Comparison of ENCODE assay signal across 15 mouse cellular contexts in the genomic region with DNA sequence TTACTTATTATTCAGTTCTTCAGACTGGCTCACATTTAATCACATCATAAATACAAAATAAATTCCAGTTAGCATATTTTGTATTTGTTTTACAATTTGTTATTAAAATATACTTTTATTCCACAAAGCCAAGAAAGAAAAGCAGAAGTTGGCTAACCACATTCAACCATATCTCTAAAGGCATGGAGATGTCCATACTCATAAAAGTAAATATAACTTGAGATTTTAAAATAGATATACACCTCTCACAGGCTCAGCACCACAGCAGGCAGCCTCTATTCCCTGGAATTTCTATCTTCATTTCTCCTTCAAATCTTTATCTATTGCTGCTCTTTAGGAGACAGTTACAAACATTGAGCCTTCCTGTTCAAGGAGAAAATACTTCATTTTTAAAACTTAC.
"Had no signal": no experiment of that assay in that cellular context is flagged by ENCODE, and none has a peak within 500 bp of the region (broad histone marks: within the 10 kb centered on the region; RNA-seq: fewer than 3 reads in every experiment).

No protein-coding gene starts in this region.

- H3K9me3 ChIP-seq: neural tube, embryonic 15.5 days; stomach, embryonic 15.5 days had no signal

- H3K27me3 ChIP-seq: neural tube, embryonic 15.5 days; stomach, embryonic 15.5 days had no signal

- H3K27ac ChIP-seq: neural tube, embryonic 15.5 days; stomach, embryonic 15.5 days; stomach, postnatal 0 days had no signal

- H3K36me3 ChIP-seq: neural tube, embryonic 15.5 days; stomach, embryonic 15.5 days had no signal

- H3K4me1 ChIP-seq: neural tube, embryonic 15.5 days; stomach, embryonic 15.5 days had no signal

- DNase-seq: retina, postnatal 1 day; right cerebral cortex, adult 18-20 months; right cerebral cortex, postnatal 14 days; right cerebral cortex, postnatal 25 days; right cerebral cortex, postnatal 4 days; spleen, adult 18-20 months; thymus, adult 18-20 months; thymus, adult 2 months; thymus, postnatal 14 days; thymus, postnatal 25 days; thymus, postnatal 36 days; thymus, postnatal 4 days had no signal

- H3K4me3 ChIP-seq: neural tube, embryonic 15.5 days; stomach, embryonic 15.5 days had no signal

- H3K9ac ChIP-seq: neural tube, embryonic 15.5 days; stomach, embryonic 15.5 days had no signal
